Mouse (Mus musculus): ENCODE data around the gene Luzp4.
"Not testable (repeated sequence)": the region's sequence is repeated elsewhere in the genome, so short reads cannot be mapped to it uniquely, and the experiment has no call there.

The Luzp4 gene

DNA sequence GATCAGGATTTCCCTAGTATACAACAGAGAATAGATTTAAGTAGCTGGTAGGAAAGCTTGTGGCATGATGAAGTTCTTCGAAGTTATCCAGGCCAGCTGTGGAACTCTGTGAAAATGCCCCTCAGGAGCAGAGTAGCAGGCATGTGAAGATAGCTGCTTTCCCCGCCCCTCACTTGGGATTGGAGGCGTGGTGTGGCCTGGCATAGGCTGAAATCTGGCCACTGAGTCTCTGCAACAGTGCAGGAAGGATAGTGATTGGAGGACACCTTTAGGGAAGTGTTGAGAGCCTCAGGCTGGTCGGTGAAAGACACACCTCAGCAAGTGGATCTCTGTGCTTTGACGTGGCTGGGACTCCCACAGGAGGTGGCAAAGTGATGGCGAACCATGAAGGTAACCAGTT, at the start of gene Luzp4:
Gene Luzp4 (plus strand): TSS at position 301 of the 400 bp plus-strand sequence.
- not testable (repeated sequence) for DNase-seq (ENCODE audit: low read depth, low spot score)

GRCm38 (mm10) chrX:148841801-148842200, 15.6 kb upstream of the Luzp4 start:
- not testable (repeated sequence) for DNase-seq (ENCODE audit: low read depth, low spot score)
